Mouse (Mus musculus) olfactory bulb, adult 2 months (tissue): ENCODE results near the gene Pla2g7.

ENCODE experiments used
- CTCF ChIP-seq: fragments of 200-500 bp; IDR thresholded peaks from 2 replicates; pipeline ENCODE4 v1.5.1; 2012; ENCODE audit warnings: low read depth, mild to moderate bottlenecking, low read length, moderate library complexity; ENCODE audit not compliant: insufficient read depth
- POLR2A ChIP-seq: fragments of 200-500 bp; IDR thresholded peaks from 2 replicates; pipeline ENCODE4 v1.6.1; 2012; ENCODE audit warnings: mild to moderate bottlenecking, low read depth, low read length, moderate library complexity; ENCODE audit not compliant: insufficient read depth

- TF ChIP-seq CTCF (no peak), POLR2A (no peak)
Observed at GRCm38 (mm10) chr17:43557104-43557503, 10.8 kb upstream of the Pla2g7 start.
